Mouse (Mus musculus): ENCODE data around the gene Rnd1. TPM values are rescaled to one million over a fixed set of nuclear protein-coding genes. Genes with fewer than 3 reads are reported as not detected.
A peak's percentile ranks its signal among the peaks of the same experiment; 100 is the strongest.

Gene Rnd1
- polyA plus RNA-seq, 1 experiment: 9.6 TPM

- Histone ChIP-seq H3K4me3 (ENCODE audit: insufficient read depth, low read length) (peak overlapping the region; percentile 50), H3K4me1 (ENCODE audit: control insufficient read depth, insufficient read depth, low read length) (no peaks in the 10 kb centered on the region; the same call in 1 of the 2 replicates), H3K27ac (ENCODE audit: insufficient read depth, low read length) (no peak overlapping the region)
- TF ChIP-seq CTCF (IDR thresholded peaks at IDR 0.05; ENCODE audit: borderline replicate concordance, insufficient read depth, low read length) (no peak), POLR2A (IDR thresholded peaks at IDR 0.05; ENCODE audit: low read depth, low read length) (peak; percentile 88)
Observed at GRCm38 (mm10) chr15:98632107-98632744, 45.0 kb downstream of the Rnd1 start.

GRCm38 (mm10) chr15:98631493-98631892 is 45.8 kb downstream of the Rnd1 start:
- TF ChIP-seq POLR2A (IDR thresholded peaks at IDR 0.05; ENCODE audit: low read depth, low read length) (no peak), CTCF (IDR thresholded peaks at IDR 0.05; ENCODE audit: borderline replicate concordance, insufficient read depth, low read length) (peak; percentile 87)
- Histone ChIP-seq H3K4me1 (ENCODE audit: control insufficient read depth, insufficient read depth, low read length) (peaks cover 3% of the 10 kb centered on the region), H3K27ac (ENCODE audit: insufficient read depth, low read length) (no peak overlapping the region), H3K4me3 (ENCODE audit: insufficient read depth, low read length) (no peak overlapping the region; the same call in 1 of the 2 replicates)

GRCm38 (mm10) chr15:98630540-98630939 is 46.7 kb downstream of the Rnd1 start, which contains the start of gene Cacnb3:
Gene Cacnb3 (plus strand): TSS chr15:98630840.
- H3K4me3 ChIP-seq (ENCODE audit: insufficient read depth, low read length): no peak within 1 kb of the TSS; the same call in 1 of the 2 replicates
- TF ChIP-seq CTCF (IDR thresholded peaks at IDR 0.05; ENCODE audit: borderline replicate concordance, insufficient read depth, low read length) (no peak), POLR2A (IDR thresholded peaks at IDR 0.05; ENCODE audit: low read depth, low read length) (no peak)
- no peak within 1 kb of the TSS for H3K27ac ChIP-seq (ENCODE audit: insufficient read depth, low read length)
- peaks cover 9% of the 10 kb centered on the region for H3K4me1 ChIP-seq (ENCODE audit: control insufficient read depth, insufficient read depth, low read length)

GRCm38 (mm10) chr15:98629464-98629863 is 47.8 kb downstream of the Rnd1 start:
- H3K4me3 ChIP-seq (ENCODE audit: insufficient read depth, low read length): no peak overlapping the region
- TF ChIP-seq CTCF (IDR thresholded peaks at IDR 0.05; ENCODE audit: borderline replicate concordance, insufficient read depth, low read length) (no peak), POLR2A (IDR thresholded peaks at IDR 0.05; ENCODE audit: low read depth, low read length) (no peak)
- peaks cover 13% of the 10 kb centered on the region for H3K4me1 ChIP-seq (ENCODE audit: control insufficient read depth, insufficient read depth, low read length)
- H3K27ac ChIP-seq (ENCODE audit: insufficient read depth, low read length): no peak overlapping the region

GRCm38 (mm10) chr15:98628589-98629254 is 48.5 kb downstream of the Rnd1 start:
- no peak overlapping the region for H3K4me3 ChIP-seq (ENCODE audit: insufficient read depth, low read length)
- H3K4me1 ChIP-seq (ENCODE audit: control insufficient read depth, insufficient read depth, low read length): peaks cover 13% of the 10 kb centered on the region
- H3K27ac ChIP-seq (ENCODE audit: insufficient read depth, low read length): no peak overlapping the region
- no peak for TF ChIP-seq CTCF (IDR thresholded peaks at IDR 0.05; ENCODE audit: borderline replicate concordance, insufficient read depth, low read length)
- peak; percentile 32; the same call in 1 of the 2 replicates for TF ChIP-seq POLR2A (IDR thresholded peaks at IDR 0.05; ENCODE audit: low read depth, low read length)

GRCm38 (mm10) chr15:98626487-98627212 is 50.6 kb downstream of the Rnd1 start:
- peaks cover 13% of the 10 kb centered on the region for H3K4me1 ChIP-seq (ENCODE audit: control insufficient read depth, insufficient read depth, low read length)
- H3K27ac ChIP-seq (ENCODE audit: insufficient read depth, low read length): peak overlapping the region; percentile 95
- H3K4me3 ChIP-seq (ENCODE audit: insufficient read depth, low read length): no peak overlapping the region
- no peak for TF ChIP-seq POLR2A (IDR thresholded peaks at IDR 0.05; ENCODE audit: low read depth, low read length)

GRCm38 (mm10) chr15:98626078-98626477 is 51.2 kb downstream of the Rnd1 start:
- TF ChIP-seq CTCF (IDR thresholded peaks at IDR 0.05; ENCODE audit: borderline replicate concordance, insufficient read depth, low read length): no peak
- TF ChIP-seq POLR2A (IDR thresholded peaks at IDR 0.05; ENCODE audit: low read depth, low read length): 0 out of 2 replicates have a peak, but pooled peaks have one; percentile 16
- Histone ChIP-seq H3K4me1 (ENCODE audit: control insufficient read depth, insufficient read depth, low read length) (peaks cover 13% of the 10 kb centered on the region), H3K27ac (ENCODE audit: insufficient read depth, low read length) (peak overlapping the region; percentile 95), H3K4me3 (ENCODE audit: insufficient read depth, low read length) (no peak overlapping the region)

- no peak overlapping the region for H3K27ac ChIP-seq (ENCODE audit: insufficient read depth, low read length)
- H3K4me1 ChIP-seq (ENCODE audit: control insufficient read depth, insufficient read depth, low read length): peaks cover 13% of the 10 kb centered on the region
Observed at GRCm38 (mm10) chr15:98623361-98623821, 53.9 kb downstream of the Rnd1 start.

GRCm38 (mm10) chr15:98622721-98623120 is 54.5 kb downstream of the Rnd1 start:
- Histone ChIP-seq H3K4me1 (ENCODE audit: control insufficient read depth, insufficient read depth, low read length) (peaks cover 13% of the 10 kb centered on the region), H3K27ac (ENCODE audit: insufficient read depth, low read length) (no peak overlapping the region), H3K4me3 (ENCODE audit: insufficient read depth, low read length) (no peak overlapping the region)
- TF ChIP-seq CTCF (IDR thresholded peaks at IDR 0.05; ENCODE audit: borderline replicate concordance, insufficient read depth, low read length) (no peak), POLR2A (IDR thresholded peaks at IDR 0.05; ENCODE audit: low read depth, low read length) (no peak)

More at GRCm38 (mm10) chr15:98623361-98623821, 53.9 kb downstream of the Rnd1 start:
- no peak overlapping the region for H3K4me3 ChIP-seq (ENCODE audit: insufficient read depth, low read length)
- TF ChIP-seq CTCF (IDR thresholded peaks at IDR 0.05; ENCODE audit: borderline replicate concordance, insufficient read depth, low read length) (no peak), POLR2A (IDR thresholded peaks at IDR 0.05; ENCODE audit: low read depth, low read length) (no peak)

Measured in embryonic fibroblast, embryonic 13.5 days (primary cell).